Mouse (Mus musculus): ENCODE data around the gene Prdm5. TPM values are rescaled to one million over a fixed set of nuclear protein-coding genes. Genes with fewer than 3 reads are reported as not detected.

Prdm5 gene
- polyA plus RNA-seq, 1 experiment from 2014 or later = 4.4 TPM

GRCm38 (mm10) chr6:65798390-65798789 lies 19.6 kb downstream of the Prdm5 start:
- ATAC-seq (ENCODE audit: low read depth) = no peak
- no peaks in the 10 kb centered on the region for H3K4me1 ChIP-seq (ENCODE audit: control insufficient read depth, insufficient read depth, low read length)
- H3K9me3 ChIP-seq (ENCODE audit: control insufficient read depth, low read length) = no peaks in the 10 kb centered on the region
- H3K27ac ChIP-seq (ENCODE audit: low read depth, low read length) = no peak overlapping the region
- no peak overlapping the region for H3K4me2 ChIP-seq (ENCODE audit: low read depth, low read length)
- WGBS = 92% methylated on average over 3 of the region's 3 CpGs
- H3K9ac ChIP-seq (replicated peaks; ENCODE audit: low read depth, low read length) = no peak overlapping the region
- H3K27me3 ChIP-seq (ENCODE audit: control insufficient read depth, insufficient read depth, low read length) = no peaks in the 10 kb centered on the region
- no peaks in the 10 kb centered on the region for H3K36me3 ChIP-seq (ENCODE audit: control insufficient read depth, insufficient read depth, low read length)
- no peak overlapping the region for H3K4me3 ChIP-seq (ENCODE audit: low read depth, low read length)

- no peak for ATAC-seq (ENCODE audit: low read depth)
Observed at GRCm38 (mm10) chr6:65811685-65812084, 32.9 kb downstream of the Prdm5 start.

GRCm38 (mm10) chr6:65818039-65818747 lies 39.4 kb downstream of the Prdm5 start:
- Histone ChIP-seq H3K4me2 (ENCODE audit: low read depth, low read length) (no peak overlapping the region), H3K36me3 (ENCODE audit: control insufficient read depth, insufficient read depth, low read length) (no peaks in the 10 kb centered on the region), H3K27me3 (ENCODE audit: control insufficient read depth, insufficient read depth, low read length) (no peaks in the 10 kb centered on the region), H3K4me3 (ENCODE audit: low read depth, low read length) (no peak overlapping the region), H3K9ac (replicated peaks; ENCODE audit: low read depth, low read length) (no peak overlapping the region), H3K27ac (ENCODE audit: low read depth, low read length) (no peak overlapping the region), H3K4me1 (ENCODE audit: control insufficient read depth, insufficient read depth, low read length) (no peaks in the 10 kb centered on the region), H3K9me3 (ENCODE audit: control insufficient read depth, low read length) (no peaks in the 10 kb centered on the region)
- ATAC-seq (ENCODE audit: low read depth) = no peak; the same call in 1 of the 2 replicates
- WGBS = 73% methylated on average over 4 of the region's 4 CpGs

More at GRCm38 (mm10) chr6:65811685-65812084, 32.9 kb downstream of the Prdm5 start:
- H3K36me3 ChIP-seq (ENCODE audit: control insufficient read depth, insufficient read depth, low read length) = no peaks in the 10 kb centered on the region
- H3K4me2 ChIP-seq (ENCODE audit: low read depth, low read length) = no peak overlapping the region
- 68% methylated on average over 3 of the region's 3 CpGs for WGBS
- no peak overlapping the region for H3K4me3 ChIP-seq (ENCODE audit: low read depth, low read length)
- H3K4me1 ChIP-seq (ENCODE audit: control insufficient read depth, insufficient read depth, low read length) = no peaks in the 10 kb centered on the region
- H3K9ac ChIP-seq (replicated peaks; ENCODE audit: low read depth, low read length) = no peak overlapping the region
- H3K27me3 ChIP-seq (ENCODE audit: control insufficient read depth, insufficient read depth, low read length) = no peaks in the 10 kb centered on the region
- H3K9me3 ChIP-seq (ENCODE audit: control insufficient read depth, low read length) = no peaks in the 10 kb centered on the region
- no peak overlapping the region for H3K27ac ChIP-seq (ENCODE audit: low read depth, low read length)

GRCm38 (mm10) chr6:65828656-65829055 lies 49.9 kb downstream of the Prdm5 start:
- ATAC-seq (ENCODE audit: low read depth) = no peak
- no peaks in the 10 kb centered on the region for H3K27me3 ChIP-seq (ENCODE audit: control insufficient read depth, insufficient read depth, low read length)
- no peaks in the 10 kb centered on the region for H3K36me3 ChIP-seq (ENCODE audit: control insufficient read depth, insufficient read depth, low read length)
- H3K4me3 ChIP-seq (ENCODE audit: low read depth, low read length) = no peak overlapping the region
- no peaks in the 10 kb centered on the region for H3K9me3 ChIP-seq (ENCODE audit: control insufficient read depth, low read length)
- 62% methylated on average over 1 of the region's 1 CpGs for WGBS
- H3K27ac ChIP-seq (ENCODE audit: low read depth, low read length) = no peak overlapping the region
- no peak overlapping the region for H3K4me2 ChIP-seq (ENCODE audit: low read depth, low read length)
- no peak overlapping the region for H3K9ac ChIP-seq (replicated peaks; ENCODE audit: low read depth, low read length)
- H3K4me1 ChIP-seq (ENCODE audit: control insufficient read depth, insufficient read depth, low read length) = no peaks in the 10 kb centered on the region

GRCm38 (mm10) chr6:65831443-65831842 lies 52.7 kb downstream of the Prdm5 start:
- no peaks in the 10 kb centered on the region for H3K36me3 ChIP-seq (ENCODE audit: control insufficient read depth, insufficient read depth, low read length)
- H3K4me1 ChIP-seq (ENCODE audit: control insufficient read depth, insufficient read depth, low read length) = no peaks in the 10 kb centered on the region
- no peak overlapping the region for H3K9ac ChIP-seq (replicated peaks; ENCODE audit: low read depth, low read length)
- ATAC-seq (ENCODE audit: low read depth) = no peak
- H3K27ac ChIP-seq (ENCODE audit: low read depth, low read length) = no peak overlapping the region
- 87% methylated on average over 5 of the region's 5 CpGs for WGBS
- no peak overlapping the region for H3K4me2 ChIP-seq (ENCODE audit: low read depth, low read length)
- no peaks in the 10 kb centered on the region for H3K27me3 ChIP-seq (ENCODE audit: control insufficient read depth, insufficient read depth, low read length)
- no peak overlapping the region for H3K4me3 ChIP-seq (ENCODE audit: low read depth, low read length)
- no peaks in the 10 kb centered on the region for H3K9me3 ChIP-seq (ENCODE audit: control insufficient read depth, low read length)

- Histone ChIP-seq H3K9me3 (ENCODE audit: control insufficient read depth, low read length) (no peaks in the 10 kb centered on the region), H3K27me3 (ENCODE audit: control insufficient read depth, insufficient read depth, low read length) (no peaks in the 10 kb centered on the region), H3K27ac (ENCODE audit: low read depth, low read length) (no peak overlapping the region), H3K4me3 (ENCODE audit: low read depth, low read length) (no peak overlapping the region), H3K9ac (replicated peaks; ENCODE audit: low read depth, low read length) (no peak overlapping the region), H3K4me2 (ENCODE audit: low read depth, low read length) (no peak overlapping the region), H3K4me1 (ENCODE audit: control insufficient read depth, insufficient read depth, low read length) (no peaks in the 10 kb centered on the region), H3K36me3 (ENCODE audit: control insufficient read depth, insufficient read depth, low read length) (no peaks in the 10 kb centered on the region)
- WGBS = 94% methylated on average over 4 of the region's 4 CpGs
- no peak for ATAC-seq (ENCODE audit: low read depth)
Observed at GRCm38 (mm10) chr6:65834013-65834412, 55.2 kb downstream of the Prdm5 start.

GRCm38 (mm10) chr6:65842579-65842978 lies 63.8 kb downstream of the Prdm5 start:
- ATAC-seq (ENCODE audit: low read depth) = no peak

GRCm38 (mm10) chr6:65849127-65849526 lies 70.3 kb downstream of the Prdm5 start:
- no peak overlapping the region for H3K4me3 ChIP-seq (ENCODE audit: low read depth, low read length)
- no peaks in the 10 kb centered on the region for H3K9me3 ChIP-seq (ENCODE audit: control insufficient read depth, low read length)
- no peaks in the 10 kb centered on the region for H3K36me3 ChIP-seq (ENCODE audit: control insufficient read depth, insufficient read depth, low read length)
- peak; percentile 81 for ATAC-seq (ENCODE audit: low read depth)
- no peaks in the 10 kb centered on the region for H3K27me3 ChIP-seq (ENCODE audit: control insufficient read depth, insufficient read depth, low read length)
- no peak overlapping the region for H3K27ac ChIP-seq (ENCODE audit: low read depth, low read length)
- no peak overlapping the region for H3K9ac ChIP-seq (replicated peaks; ENCODE audit: low read depth, low read length)
- H3K4me2 ChIP-seq (ENCODE audit: low read depth, low read length) = no peak overlapping the region
- WGBS = 40% methylated on average over 4 of the region's 4 CpGs
- no peaks in the 10 kb centered on the region for H3K4me1 ChIP-seq (ENCODE audit: control insufficient read depth, insufficient read depth, low read length)

More at GRCm38 (mm10) chr6:65842579-65842978, 63.8 kb downstream of the Prdm5 start:
- Histone ChIP-seq H3K9ac (replicated peaks; ENCODE audit: low read depth, low read length) (no peak overlapping the region), H3K4me2 (ENCODE audit: low read depth, low read length) (no peak overlapping the region), H3K4me1 (ENCODE audit: control insufficient read depth, insufficient read depth, low read length) (no peaks in the 10 kb centered on the region), H3K4me3 (ENCODE audit: low read depth, low read length) (no peak overlapping the region), H3K27ac (ENCODE audit: low read depth, low read length) (no peak overlapping the region), H3K9me3 (ENCODE audit: control insufficient read depth, low read length) (no peaks in the 10 kb centered on the region), H3K27me3 (ENCODE audit: control insufficient read depth, insufficient read depth, low read length) (no peaks in the 10 kb centered on the region), H3K36me3 (ENCODE audit: control insufficient read depth, insufficient read depth, low read length) (no peaks in the 10 kb centered on the region)
- WGBS = 91% methylated on average over 4 of the region's 4 CpGs

- H3K27ac ChIP-seq (ENCODE audit: low read depth, low read length) = no peak overlapping the region
- peak; percentile 70; the same call in 1 of the 2 replicates for ATAC-seq (ENCODE audit: low read depth)
- WGBS = 52% methylated on average over 3 of the region's 3 CpGs
- no peak overlapping the region for H3K4me3 ChIP-seq (ENCODE audit: low read depth, low read length)
- H3K9me3 ChIP-seq (ENCODE audit: control insufficient read depth, low read length) = no peaks in the 10 kb centered on the region
- no peak overlapping the region for H3K9ac ChIP-seq (replicated peaks; ENCODE audit: low read depth, low read length)
- no peaks in the 10 kb centered on the region for H3K4me1 ChIP-seq (ENCODE audit: control insufficient read depth, insufficient read depth, low read length)
- H3K36me3 ChIP-seq (ENCODE audit: control insufficient read depth, insufficient read depth, low read length) = no peaks in the 10 kb centered on the region
- H3K4me2 ChIP-seq (ENCODE audit: low read depth, low read length) = no peak overlapping the region
- H3K27me3 ChIP-seq (ENCODE audit: control insufficient read depth, insufficient read depth, low read length) = no peaks in the 10 kb centered on the region
Observed at GRCm38 (mm10) chr6:65849687-65850086, 70.9 kb downstream of the Prdm5 start.

Data from neural tube, embryonic 14.5 days (tissue).